Mouse (Mus musculus) E14TG2a.4 (cell line): Measurements from ENCODE around the gene Oxct2a.

Source experiments
- CTCF ChIP-seq: conservative IDR thresholded peaks from 2 replicates; pipeline ENCODE4 v1.5.1; 2014; ENCODE audit warnings: low read length
- NANOG ChIP-seq: IDR thresholded peaks from 2 replicates; pipeline ENCODE4 v1.6.1; 2014; ENCODE audit warnings: borderline replicate concordance, low read length, mixed read lengths
- POU5F1 ChIP-seq: IDR thresholded peaks from 2 replicates; pipeline ENCODE4 v1.6.1; 2014; ENCODE audit warnings: low read length, borderline replicate concordance

GRCm38 (mm10) chr4:123314497-123314896, 8.9 kb downstream of the Oxct2a start:
- no peak for TF ChIP-seq CTCF
- no peak for TF ChIP-seq POU5F1
- TF ChIP-seq NANOG: no peak
